Mouse (Mus musculus) neural tube, embryonic 14.5 days (tissue): ENCODE results near the gene Ssna1. TPM values are rescaled to one million over a fixed set of nuclear protein-coding genes. Genes with fewer than 3 reads are reported as not detected.
A peak's percentile ranks its signal among the peaks of the same experiment; 100 is the strongest.

Experiments used
- ATAC-seq: fragments of 200-750 bp; cut with Nextera tagmentation; 2 replicates; pipeline ENCODE4 v1.8.0; 2017; ENCODE audit warnings: low read depth, mild to moderate bottlenecking, moderate TSS enrichment, moderate library complexity
- H3K27ac ChIP-seq: fragments of 300-500 bp; sonication (generic); 2 replicates; pipeline ENCODE4 v1.5.1; 2014; ENCODE audit warnings: low read depth, mild to moderate bottlenecking, control low read depth, low read length, moderate library complexity, mixed read lengths
- H3K27me3 ChIP-seq: fragments of 300-500 bp; sonication (generic); 2 replicates; pipeline ENCODE4 v1.6.1; 2014; ENCODE audit warnings: low read length; ENCODE audit not compliant: control insufficient read depth, insufficient read depth
- H3K36me3 ChIP-seq: fragments of 300-500 bp; sonication (generic); 2 replicates; pipeline ENCODE4 v1.6.1; 2014; ENCODE audit warnings: low read length, mixed read lengths; ENCODE audit not compliant: control insufficient read depth, insufficient read depth
- H3K4me1 ChIP-seq: fragments of 300-500 bp; sonication (generic); 2 replicates; pipeline ENCODE4 v1.6.1; 2014; ENCODE audit warnings: low read length; ENCODE audit not compliant: control insufficient read depth, insufficient read depth
- H3K4me2 ChIP-seq: fragments of 300-500 bp; sonication (generic); 2 replicates; pipeline ENCODE4 v1.6.1; 2014; ENCODE audit warnings: mild to moderate bottlenecking, low read depth, low read length, control low read depth
- H3K4me3 ChIP-seq: fragments of 300-500 bp; sonication (generic); 2 replicates; pipeline ENCODE4 v1.5.1; 2014; ENCODE audit warnings: low read depth, low read length, control low read depth, mixed read lengths
- H3K9ac ChIP-seq: fragments of 300-500 bp; sonication (generic); replicated peaks from 2 replicates; pipeline ENCODE4 v1.6.1; 2014; ENCODE audit warnings: low read depth, mild to moderate bottlenecking, control low read depth, low read length, mixed read lengths
- H3K9me3 ChIP-seq: fragments of 300-500 bp; sonication (generic); 2 replicates; pipeline ENCODE4 v1.6.1; 2016; ENCODE audit warnings: low read length; ENCODE audit not compliant: control insufficient read depth
- WGBS: fragments of 180-500 bp; shearing (Covaris S2); extraction: QIAGEN DNeasy Blood & Tissue Kit; methylation state at CpG from one replicate; pipeline ENCODE4 v1.1.7; 2014; 5-methylcytosine and 5-hydroxymethylcytosine counted together
- polyA plus RNA-seq: library from polyadenylated mRNA; unstranded; fragments of >200 nt; fragmentation: Nextera tagmentation; extraction: Ambion mirVana; gene quantifications from 2 replicates; pipeline ENCODE4 v1.2.1, GENCODE M21; 2014

Ssna1 gene
- 177 and 182 TPM in 2 replicates for polyA plus RNA-seq

GRCm38 (mm10) chr2:25271827-25272511 is at the start of gene Ssna1, which contains the start of gene Anapc2:
Gene Ssna1, minus strand, starts transcription at chr2:25272438.
Gene Anapc2, plus strand, starts transcription at chr2:25272478.
- peak; percentile 95 for ATAC-seq
- Histone ChIP-seq H3K9me3 (no peaks in the 10 kb centered on the region), H3K4me1 (peaks cover 32% of the 10 kb centered on the region), H3K27ac (peak within 1 kb of the TSS; percentile 82), H3K36me3 (peaks cover 36% of the 10 kb centered on the region), H3K9ac (peak within 1 kb of the TSS; percentile 76), H3K4me2 (peak within 1 kb of the TSS; percentile 95), H3K4me3 (peak within 1 kb of the TSS; percentile 86), H3K27me3 (no peaks in the 10 kb centered on the region)
- under 1% methylated on average over 53 of the region's 55 CpGs for WGBS

GRCm38 (mm10) chr2:25320084-25320483 is 47.8 kb upstream of the Ssna1 start:
- no peak overlapping the region for H3K27ac ChIP-seq
- H3K4me1 ChIP-seq: peaks cover 6% of the 10 kb centered on the region; the same call in 1 of the 2 replicates
- H3K36me3 ChIP-seq: no peaks in the 10 kb centered on the region
- H3K27me3 ChIP-seq: peaks cover 15% of the 10 kb centered on the region
- WGBS: 44% methylated on average over 2 of the region's 2 CpGs
- no peaks in the 10 kb centered on the region for H3K9me3 ChIP-seq
- no peak overlapping the region for H3K4me3 ChIP-seq
- H3K9ac ChIP-seq: no peak overlapping the region
- no peak overlapping the region for H3K4me2 ChIP-seq
- no peak for ATAC-seq

- Histone ChIP-seq H3K4me3 (peak within 1 kb of the TSS; percentile 64), H3K36me3 (no peaks in the 10 kb centered on the region), H3K4me1 (peaks cover 6% of the 10 kb centered on the region; the same call in 1 of the 2 replicates), H3K9ac (peak within 1 kb of the TSS; percentile 68), H3K4me2 (peak within 1 kb of the TSS; percentile 66), H3K27ac (peak within 1 kb of the TSS; percentile 78), H3K27me3 (peaks cover 21% of the 10 kb centered on the region), H3K9me3 (no peaks in the 10 kb centered on the region)
- WGBS: 10% methylated on average over 58 of the region's 58 CpGs
- peak; percentile 88 for ATAC-seq
Measured at GRCm38 (mm10) chr2:25318971-25319773, 46.9 kb upstream of the Ssna1 start, which contains the start of gene Grin1. Gene Grin1, minus strand, starts transcription at chr2:25319187.

DNA sequence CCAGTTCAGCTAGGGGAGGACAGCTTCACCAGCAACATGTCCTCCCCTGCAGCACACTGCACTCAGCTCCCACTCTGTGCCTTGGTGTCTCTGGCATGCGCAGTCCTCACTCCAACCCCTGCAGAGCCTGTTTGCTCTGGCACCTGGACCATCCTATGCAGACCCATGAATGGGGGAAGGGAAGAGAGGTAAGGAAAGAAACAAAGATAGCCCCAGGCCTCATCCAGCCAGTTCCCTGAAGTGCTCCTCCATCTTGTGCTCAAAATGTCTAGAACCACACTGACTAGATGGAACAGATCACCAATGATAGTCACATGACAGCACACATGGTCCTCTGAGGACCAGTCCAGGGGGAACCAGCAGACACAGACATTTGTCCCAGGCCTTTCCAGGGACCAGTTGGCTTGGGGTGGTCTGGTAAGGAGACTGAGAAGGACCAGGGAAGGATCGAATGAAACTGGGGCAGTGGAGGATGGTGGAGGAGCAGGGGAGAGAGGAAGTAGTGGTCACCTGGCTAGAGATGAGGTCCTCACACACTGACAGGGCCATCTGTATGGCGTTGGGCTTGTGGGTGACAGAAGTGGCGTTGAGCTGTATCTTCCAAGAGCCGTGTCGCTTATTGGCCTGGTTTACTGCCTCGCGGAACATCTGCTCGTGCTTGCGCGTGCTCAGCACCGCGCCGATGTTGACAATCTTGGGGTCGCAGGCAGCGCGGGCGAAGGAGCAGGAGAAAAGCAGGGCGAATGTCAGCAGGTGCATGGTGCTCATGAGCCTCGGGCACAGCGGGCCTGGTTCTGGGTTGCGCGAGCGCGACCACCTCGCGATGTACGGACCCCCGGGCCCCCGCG is 46.1 kb upstream of the Ssna1 start:
- H3K4me3 ChIP-seq: peak overlapping the region; percentile 64
- H3K36me3 ChIP-seq: no peaks in the 10 kb centered on the region; the same call in 1 of the 2 replicates
- H3K4me2 ChIP-seq: peak overlapping the region; percentile 66
- H3K27ac ChIP-seq: peak overlapping the region; percentile 78
- no peaks in the 10 kb centered on the region for H3K9me3 ChIP-seq
- H3K27me3 ChIP-seq: peaks cover 28% of the 10 kb centered on the region
- WGBS: 3% methylated on average over 31 of the region's 31 CpGs
- peak overlapping the region; percentile 68 for H3K9ac ChIP-seq
- peak; percentile 78 for ATAC-seq
- H3K4me1 ChIP-seq: peaks cover 6% of the 10 kb centered on the region; the same call in 1 of the 2 replicates

DNA sequence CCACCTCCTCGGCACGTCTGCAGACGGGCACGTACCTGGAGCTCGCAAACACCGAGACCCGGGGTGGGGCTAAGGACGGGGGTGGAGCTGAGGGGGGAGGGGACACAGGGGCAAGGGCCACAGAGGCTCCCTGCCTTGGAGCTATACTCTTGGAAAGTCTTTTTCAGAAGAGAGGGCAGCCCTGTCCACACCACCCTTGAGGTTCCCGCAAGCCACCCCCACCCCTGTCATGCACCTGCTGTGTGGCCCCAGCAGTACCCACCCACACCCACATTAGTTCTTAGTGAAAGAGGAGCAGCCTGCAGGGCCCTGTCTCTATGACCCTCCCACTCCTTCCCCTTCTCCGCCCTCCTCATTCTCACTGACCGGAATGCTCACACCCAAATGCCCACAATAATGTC is 39.3 kb upstream of the Ssna1 start:
- no peak for ATAC-seq
- Histone ChIP-seq H3K27me3 (peaks cover 77% of the 10 kb centered on the region), H3K4me1 (no peaks in the 10 kb centered on the region), H3K9me3 (no peaks in the 10 kb centered on the region), H3K36me3 (peaks cover 14% of the 10 kb centered on the region), H3K27ac (no peak overlapping the region), H3K4me3 (no peak overlapping the region), H3K9ac (no peak overlapping the region), H3K4me2 (no peak overlapping the region)
- 6% methylated on average over 11 of the region's 11 CpGs for WGBS

GRCm38 (mm10) chr2:25310969-25311368 is 38.7 kb upstream of the Ssna1 start:
- Histone ChIP-seq H3K4me2 (no peak overlapping the region), H3K4me3 (no peak overlapping the region), H3K4me1 (no peaks in the 10 kb centered on the region), H3K9ac (no peak overlapping the region), H3K9me3 (no peaks in the 10 kb centered on the region), H3K36me3 (peaks cover 14% of the 10 kb centered on the region), H3K27me3 (peaks cover 72% of the 10 kb centered on the region), H3K27ac (no peak overlapping the region)
- no peak for ATAC-seq
- WGBS: 3% methylated on average over 22 of the region's 22 CpGs

GRCm38 (mm10) chr2:25310180-25310579 is 37.9 kb upstream of the Ssna1 start:
- H3K36me3 ChIP-seq: peaks cover 14% of the 10 kb centered on the region
- no peak overlapping the region for H3K4me2 ChIP-seq
- no peaks in the 10 kb centered on the region for H3K9me3 ChIP-seq
- H3K4me1 ChIP-seq: no peaks in the 10 kb centered on the region
- H3K27me3 ChIP-seq: peaks cover 68% of the 10 kb centered on the region
- no peak overlapping the region for H3K4me3 ChIP-seq
- WGBS: 52% methylated on average over 10 of the region's 10 CpGs
- ATAC-seq: no peak
- no peak overlapping the region for H3K27ac ChIP-seq
- H3K9ac ChIP-seq: no peak overlapping the region

DNA sequence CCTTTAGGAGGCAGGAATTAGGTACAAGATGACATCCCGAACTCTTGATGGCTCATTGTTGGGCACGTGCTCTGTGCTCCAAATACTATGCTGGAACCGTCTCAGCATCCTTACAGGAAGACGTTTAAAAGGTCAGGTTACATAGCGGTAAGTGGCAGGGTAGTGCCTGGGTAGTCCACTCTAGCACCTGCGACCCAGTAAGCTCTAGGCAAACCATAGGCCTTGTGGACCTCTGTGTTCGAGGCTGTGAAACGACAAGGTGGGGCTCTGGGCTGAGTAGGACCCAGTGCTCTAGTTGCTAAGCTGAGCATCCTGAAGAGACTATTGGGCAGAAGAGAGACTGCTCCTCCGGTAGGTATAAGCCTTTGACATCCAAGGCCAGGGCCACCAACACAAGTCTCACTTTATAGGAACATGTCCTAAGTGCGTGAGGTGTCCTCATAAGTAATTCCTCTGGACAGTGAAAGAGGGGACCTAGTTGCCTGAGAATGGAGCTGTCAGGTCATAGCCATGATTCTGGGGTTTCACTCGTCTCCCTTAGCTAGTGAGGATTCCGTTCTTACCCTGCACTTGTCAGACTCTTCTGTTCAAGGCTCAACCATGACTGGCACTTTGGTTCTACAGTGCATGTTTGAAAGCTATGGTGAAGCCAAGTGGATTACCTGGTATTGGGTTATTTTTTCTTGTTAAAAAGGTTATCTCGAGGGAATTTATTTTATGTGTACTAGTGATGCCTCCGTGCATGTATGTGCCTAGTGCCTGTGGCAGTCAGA is 33.5 kb upstream of the Ssna1 start:
- peaks cover 15% of the 10 kb centered on the region for H3K36me3 ChIP-seq
- ATAC-seq: peak; percentile 23; the same call in 1 of the 2 replicates
- 52% methylated on average over 14 of the region's 14 CpGs for WGBS
- H3K9me3 ChIP-seq: no peaks in the 10 kb centered on the region
- peak overlapping the region; percentile 38 for H3K4me3 ChIP-seq
- H3K27me3 ChIP-seq: peaks cover 37% of the 10 kb centered on the region
- peak overlapping the region; percentile 13; the same call in 1 of the 2 replicates for H3K9ac ChIP-seq
- 0 out of 2 replicates have a peak overlapping the region, but pooled peaks have one; percentile 12 for H3K27ac ChIP-seq
- peak overlapping the region; percentile 52 for H3K4me2 ChIP-seq
- no peaks in the 10 kb centered on the region for H3K4me1 ChIP-seq
